Mouse (Mus musculus): ENCODE measurements around the gene Fhdc1.

The Fhdc1 gene

GRCm38 (mm10) chr3:84474398-84474797, 5.8 kb downstream of the Fhdc1 start:
- no peak for DNase-seq (ENCODE audit: low read depth)

GRCm38 (mm10) chr3:84472955-84473354, 7.3 kb downstream of the Fhdc1 start:
- DNase-seq (ENCODE audit: low read depth) = no peak

GRCm38 (mm10) chr3:84472527-84472926, 7.7 kb downstream of the Fhdc1 start:
- DNase-seq (ENCODE audit: low read depth) = no peak

- no peak for DNase-seq (ENCODE audit: low read depth)
Measured at GRCm38 (mm10) chr3:84471146-84471545, 9.1 kb downstream of the Fhdc1 start.

GRCm38 (mm10) chr3:84468111-84468453, 12.1 kb downstream of the Fhdc1 start:
- no peak for DNase-seq (ENCODE audit: low read depth)

- no peak for DNase-seq (ENCODE audit: low read depth)
Measured at GRCm38 (mm10) chr3:84467419-84468110, 12.7 kb downstream of the Fhdc1 start.

- no peak for DNase-seq (ENCODE audit: low read depth)
Measured at GRCm38 (mm10) chr3:84465822-84466500, 14.3 kb downstream of the Fhdc1 start.

GRCm38 (mm10) chr3:84461687-84462086, 18.5 kb downstream of the Fhdc1 start:
- no peak for DNase-seq (ENCODE audit: low read depth)

GRCm38 (mm10) chr3:84460952-84461351, 19.3 kb downstream of the Fhdc1 start:
- DNase-seq (ENCODE audit: low read depth) = no peak

- DNase-seq (ENCODE audit: low read depth) = no peak
Measured at GRCm38 (mm10) chr3:84460499-84460898, 19.7 kb downstream of the Fhdc1 start.

GRCm38 (mm10) chr3:84455733-84456417, 24.4 kb downstream of the Fhdc1 start:
- DNase-seq (ENCODE audit: low read depth) = no peak

GRCm38 (mm10) chr3:84450651-84451050, 29.6 kb downstream of the Fhdc1 start:
- DNase-seq (ENCODE audit: low read depth) = peak; percentile 52

- no peak for DNase-seq (ENCODE audit: low read depth)
Measured at GRCm38 (mm10) chr3:84449015-84449414, 31.2 kb downstream of the Fhdc1 start.

- DNase-seq (ENCODE audit: low read depth) = no peak
Measured at GRCm38 (mm10) chr3:84447803-84448202, 32.4 kb downstream of the Fhdc1 start.

GRCm38 (mm10) chr3:84445838-84446237, 34.4 kb downstream of the Fhdc1 start:
- DNase-seq (ENCODE audit: low read depth) = no peak

GRCm38 (mm10) chr3:84442890-84443289, 37.3 kb downstream of the Fhdc1 start:
- DNase-seq (ENCODE audit: low read depth) = no peak

- no peak for DNase-seq (ENCODE audit: low read depth)
Measured at GRCm38 (mm10) chr3:84439431-84440210, 40.6 kb downstream of the Fhdc1 start.

GRCm38 (mm10) chr3:84438840-84439239, 41.4 kb downstream of the Fhdc1 start:
- peak; percentile 43 for DNase-seq (ENCODE audit: low read depth)

- peak; percentile 94 for DNase-seq (ENCODE audit: low read depth)
Measured at GRCm38 (mm10) chr3:84438118-84438517, 42.1 kb downstream of the Fhdc1 start.

GRCm38 (mm10) chr3:84436947-84437346, 43.3 kb downstream of the Fhdc1 start:
- DNase-seq (ENCODE audit: low read depth) = no peak

GRCm38 (mm10) chr3:84435288-84436043, 44.8 kb downstream of the Fhdc1 start:
- DNase-seq (ENCODE audit: low read depth) = peak; percentile 82
